ENCODE assay signal across 8 mouse cellular contexts in genomic region chr10:62987341-62987740, GRCm38 (mm10). TPM values are rescaled to one million over a fixed set of nuclear protein-coding genes. Genes with fewer than 3 reads are reported as not detected.
DNase-seq lines count a peak whose midpoint lies in the region; ATAC-seq and TF ChIP-seq lines count a peak whose summit lies in the region.

No protein-coding gene starts in this region.

- H3K4me2 ChIP-seq in liver, embryonic 14.5 days (ENCODE audit: low read depth) = no peak overlapping the region

- H3K9me3 ChIP-seq in liver, embryonic 14.5 days (ENCODE audit: control insufficient read depth, low read length) = no peaks in the 10 kb centered on the region

- H3K4me1 ChIP-seq in liver, embryonic 14.5 days (replicated peaks; ENCODE audit: control insufficient read depth in 2 of 2, insufficient read depth in 2 of 2, low read length in 1 of 2) = no peaks in the 10 kb centered on the region

- no peak overlapping the region for H3K9ac ChIP-seq in liver, embryonic 14.5 days (replicated peaks)

- WGBS in liver, embryonic 14.5 days (ENCODE audit: insufficient replicate concordance) = 15% methylated on average over 3 of the region's 3 CpGs

- TF ChIP-seq CTCF in liver, embryonic 14.5 days (IDR thresholded peaks at IDR 0.05; ENCODE audit: low read depth) = peak; percentile 83

- H3K36me3 ChIP-seq in liver, embryonic 14.5 days (replicated peaks; ENCODE audit: control insufficient read depth, insufficient read depth, low read depth) = no peaks in the 10 kb centered on the region

- no peak overlapping the region for H3K27ac ChIP-seq in liver, embryonic 14.5 days

- peak; percentile 55 to 69 for DNase-seq in cerebellum, postnatal 10 days
- no peak for DNase-seq in cerebellum, adult 11 months
- DNase-seq in layer of hippocampus, postnatal 10 days (ENCODE audit: low spot score in 2 of 2) = peak; percentile 44 to 51
- DNase-seq in layer of hippocampus, postnatal 14 days (ENCODE audit: low spot score in 2 of 2) = no peak
- DNase-seq in T-cell, adult 2 months (ENCODE audit: low spot score) = peak; percentile 46
- peak in 1 of 3 experiments; percentile 39 for DNase-seq in liver, embryonic 14.5 days (ENCODE audit: low read depth in 3 of 3, low spot score in 3 of 3)
- DNase-seq in thymus, postnatal 4 days = peak; percentile 71
- no peak for DNase-seq in ovary, postnatal 36 days (ENCODE audit: low spot score)

- TF ChIP-seq EP300 in liver, embryonic 14.5 days (IDR thresholded peaks at IDR 0.05; ENCODE audit: low read depth) = no peak

- H3K4me3 ChIP-seq in liver, embryonic 14.5 days (ENCODE audit: insufficient read depth in 1 of 2, low read depth in 2 of 2, low read length in 2 of 2) = no peak overlapping the region

- ATAC-seq in liver, embryonic 14.5 days (ENCODE audit: insufficient read depth) = no peak

- H3K27me3 ChIP-seq in liver, embryonic 14.5 days (ENCODE audit: control insufficient read depth, insufficient read depth, low read length) = no peaks in the 10 kb centered on the region

RNA-seq across cellular contexts. Expression of gene Rufy2, which starts 7.3 kb away (rescaled TPM):
- 10 to 100 TPM; 67.4 to 76.3 TPM for total RNA-seq in layer of hippocampus, postnatal 10 days (2021)
- 10 to 100 TPM; 68.9 to 74.6 TPM for total RNA-seq in layer of hippocampus, postnatal 14 days (2021)
- polyA plus RNA-seq in liver, embryonic 14.5 days (2012; rRNA removed) = 0.53 and 1.1 TPM in 2 replicates
- 1.3 and 1.4 TPM in 2 replicates for polyA plus RNA-seq in liver, embryonic 14.5 days (2014; fragmentation: Nextera tagmentation; extraction: Ambion mirVana)

RNA-seq across cellular contexts. Expression of gene Hnrnph3, which starts 36.7 kb away (rescaled TPM):
- total RNA-seq in layer of hippocampus, postnatal 10 days (2021) = 10 to 100 TPM; 33.8 to 51.7 TPM
- total RNA-seq in layer of hippocampus, postnatal 14 days (2021) = 10 to 100 TPM; 31.0 to 39.5 TPM
- polyA plus RNA-seq in liver, embryonic 14.5 days (2012; rRNA removed) = 13.8 and 23.2 TPM in 2 replicates
- 12.4 and 13.6 TPM in 2 replicates for polyA plus RNA-seq in liver, embryonic 14.5 days (2014; fragmentation: Nextera tagmentation; extraction: Ambion mirVana)

RNA-seq across cellular contexts. Expression of gene Pbld2, which starts 36.8 kb away (rescaled TPM):
- 1 to 10 TPM; 1.6 to 2.9 TPM for total RNA-seq in layer of hippocampus, postnatal 10 days (2021)
- 1 to 10 TPM; 1.8 to 3.0 TPM for total RNA-seq in layer of hippocampus, postnatal 14 days (2021)
- 1.8 and 2.0 TPM in 2 replicates for polyA plus RNA-seq in liver, embryonic 14.5 days (2012; rRNA removed)
- polyA plus RNA-seq in liver, embryonic 14.5 days (2014; fragmentation: Nextera tagmentation; extraction: Ambion mirVana) = 2.3 and 2.7 TPM in 2 replicates

RNA-seq across cellular contexts. Expression of gene Dna2, which starts 40.5 kb away (rescaled TPM):
- total RNA-seq in layer of hippocampus, postnatal 10 days (2021) = 1 to 10 TPM; 2.2 to 2.9 TPM
- total RNA-seq in layer of hippocampus, postnatal 14 days (2021) = 1 to 10 TPM; 1.8 to 2.1 TPM
- 23.1 and 30.2 TPM in 2 replicates for polyA plus RNA-seq in liver, embryonic 14.5 days (2012; rRNA removed)
- 27.8 and 30.5 TPM in 2 replicates for polyA plus RNA-seq in liver, embryonic 14.5 days (2014; fragmentation: Nextera tagmentation; extraction: Ambion mirVana)

Comparison
In these comparisons a context has a peak if more than half of its experiments do, and no peak if none do; other contexts are left out.
1. DNase-seq: peak in cerebellum, postnatal 10 days (2 of 2), layer of hippocampus, postnatal 10 days (2 of 2), T-cell, adult 2 months (single experiment) and thymus, postnatal 4 days (single experiment); none in cerebellum, adult 11 months (single experiment), layer of hippocampus, postnatal 14 days (0 of 2) and ovary, postnatal 36 days (single experiment).